Mouse (Mus musculus): ENCODE data around the gene Atg5. TPM values are rescaled to one million over a fixed set of nuclear protein-coding genes. Genes with fewer than 3 reads are reported as not detected.
A peak's percentile ranks its signal among the peaks of the same experiment; 100 is the strongest.

Gene Atg5
- polyA plus RNA-seq, 1 experiment = 28.7 TPM

DNA sequence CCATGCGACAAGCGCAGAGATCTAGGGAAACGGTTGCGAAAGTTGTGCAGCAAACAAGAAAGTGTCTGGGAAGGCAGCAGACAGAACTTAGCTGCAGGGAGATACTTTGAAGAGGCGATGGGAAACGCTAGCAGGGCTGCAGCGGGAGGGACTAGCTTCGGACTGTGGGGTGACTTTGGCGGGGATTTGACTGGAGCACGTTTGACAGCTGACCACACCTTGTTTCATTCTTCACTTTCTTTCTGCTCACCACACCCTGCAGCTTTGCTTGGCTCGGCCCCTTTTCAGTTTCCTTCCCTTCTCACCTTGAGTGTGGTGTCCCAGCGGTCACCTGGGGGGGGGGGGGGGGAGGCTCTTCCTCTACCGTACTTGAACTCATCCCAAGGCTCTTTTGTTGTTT, 100.4 kb downstream of the Atg5 start:
- TF ChIP-seq POLR2A (IDR thresholded peaks at IDR 0.05; ENCODE audit: insufficient read depth, low read length) (no peak), EP300 (IDR thresholded peaks at IDR 0.05; ENCODE audit: insufficient read depth, low read depth, low read length) (peak; percentile 89)

DNA sequence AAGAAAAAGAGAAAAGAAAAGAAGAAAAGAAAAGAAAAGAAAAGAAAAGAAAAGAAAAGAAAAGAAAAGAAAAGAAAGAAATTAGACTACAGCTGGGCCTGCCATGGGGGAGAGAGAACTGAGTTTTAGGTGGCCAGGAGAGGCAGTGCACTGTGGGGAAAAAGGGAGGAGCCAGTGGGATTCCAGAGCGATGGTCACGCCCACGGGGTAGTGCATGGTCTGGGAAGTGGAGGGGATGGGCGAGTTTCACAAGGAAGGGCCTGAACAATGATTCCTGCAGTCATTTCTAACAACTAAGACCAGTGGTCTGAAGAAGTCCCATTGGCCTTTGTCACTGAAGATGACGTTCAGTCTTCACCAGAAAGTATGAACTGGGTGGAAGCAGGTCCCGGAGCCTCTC, 102.5 kb downstream of the Atg5 start:
- H3K36me3 ChIP-seq (ENCODE audit: control insufficient read depth, insufficient read depth, low read length, poor library complexity, severe bottlenecking) = no peaks in the 10 kb centered on the region
- H3K4me1 ChIP-seq (ENCODE audit: control insufficient read depth, insufficient read depth, low read length) = peaks cover 10% of the 10 kb centered on the region
- H3K9me3 ChIP-seq (replicated peaks; ENCODE audit: control insufficient read depth, insufficient read depth, low read length, poor library complexity, severe bottlenecking) = no peaks in the 10 kb centered on the region
- no peak for TF ChIP-seq POLR2A (IDR thresholded peaks at IDR 0.05; ENCODE audit: insufficient read depth, low read length)
- TF ChIP-seq EP300 (IDR thresholded peaks at IDR 0.05; ENCODE audit: insufficient read depth, low read depth, low read length) = no peak
- no peak for TF ChIP-seq CTCF (IDR thresholded peaks at IDR 0.05; ENCODE audit: low read depth, low read length)
- H3K9ac ChIP-seq (ENCODE audit: low read depth, poor library complexity, severe bottlenecking) = peak overlapping the region; percentile 6; the same call in 1 of the 2 replicates
- H3K27me3 ChIP-seq (ENCODE audit: control insufficient read depth, insufficient read depth, low read length, poor library complexity, severe bottlenecking) = no peaks in the 10 kb centered on the region
- peak overlapping the region; percentile 19 for H3K27ac ChIP-seq (ENCODE audit: insufficient read depth, low read length)
- H3K4me3 ChIP-seq (ENCODE audit: low read depth, low read length) = peak overlapping the region; percentile 18

More for the DNA sequence above, 100.4 kb downstream of the Atg5 start:
- Histone ChIP-seq H3K4me3 (ENCODE audit: low read depth, low read length) (0 out of 2 replicates have a peak overlapping the region, but pooled peaks have one; percentile 13), H3K9me3 (replicated peaks; ENCODE audit: control insufficient read depth, insufficient read depth, low read length, poor library complexity, severe bottlenecking) (no peaks in the 10 kb centered on the region), H3K27ac (ENCODE audit: insufficient read depth, low read length) (peak overlapping the region; percentile 39), H3K4me1 (ENCODE audit: control insufficient read depth, insufficient read depth, low read length) (peaks cover 10% of the 10 kb centered on the region), H3K9ac (ENCODE audit: low read depth, poor library complexity, severe bottlenecking) (no peak overlapping the region), H3K27me3 (ENCODE audit: control insufficient read depth, insufficient read depth, low read length, poor library complexity, severe bottlenecking) (no peaks in the 10 kb centered on the region), H3K36me3 (ENCODE audit: control insufficient read depth, insufficient read depth, low read length, poor library complexity, severe bottlenecking) (no peaks in the 10 kb centered on the region)

DNA sequence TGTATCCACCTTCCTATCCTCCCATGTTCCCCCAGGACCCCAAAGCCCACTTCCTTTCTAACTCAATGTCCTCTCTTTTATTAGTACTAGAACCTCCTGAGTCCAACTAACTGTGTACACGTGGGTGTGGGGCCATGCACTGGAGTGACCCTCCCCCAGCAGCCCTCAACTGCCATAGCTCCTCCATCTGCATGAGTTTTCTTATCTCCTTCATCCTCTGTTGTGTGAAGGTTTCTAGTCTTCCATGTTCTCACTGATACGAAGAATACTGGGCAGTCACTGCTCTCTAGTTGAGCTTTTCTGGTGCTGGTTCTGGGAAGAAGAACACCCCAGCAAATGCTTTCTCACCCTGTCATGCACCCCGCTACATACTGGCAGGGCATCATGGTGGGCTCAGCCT, 104.1 kb downstream of the Atg5 start:
- H3K27ac ChIP-seq (ENCODE audit: insufficient read depth, low read length) = no peak overlapping the region
- peaks cover 10% of the 10 kb centered on the region for H3K4me1 ChIP-seq (ENCODE audit: control insufficient read depth, insufficient read depth, low read length)
- H3K27me3 ChIP-seq (ENCODE audit: control insufficient read depth, insufficient read depth, low read length, poor library complexity, severe bottlenecking) = no peaks in the 10 kb centered on the region
- no peak overlapping the region for H3K4me3 ChIP-seq (ENCODE audit: low read depth, low read length)
- no peaks in the 10 kb centered on the region for H3K9me3 ChIP-seq (replicated peaks; ENCODE audit: control insufficient read depth, insufficient read depth, low read length, poor library complexity, severe bottlenecking)
- no peaks in the 10 kb centered on the region for H3K36me3 ChIP-seq (ENCODE audit: control insufficient read depth, insufficient read depth, low read length, poor library complexity, severe bottlenecking)
- TF ChIP-seq EP300 (IDR thresholded peaks at IDR 0.05; ENCODE audit: insufficient read depth, low read depth, low read length) (no peak), POLR2A (IDR thresholded peaks at IDR 0.05; ENCODE audit: insufficient read depth, low read length) (no peak), CTCF (IDR thresholded peaks at IDR 0.05; ENCODE audit: low read depth, low read length) (no peak)
- no peak overlapping the region for H3K9ac ChIP-seq (ENCODE audit: low read depth, poor library complexity, severe bottlenecking)

DNA sequence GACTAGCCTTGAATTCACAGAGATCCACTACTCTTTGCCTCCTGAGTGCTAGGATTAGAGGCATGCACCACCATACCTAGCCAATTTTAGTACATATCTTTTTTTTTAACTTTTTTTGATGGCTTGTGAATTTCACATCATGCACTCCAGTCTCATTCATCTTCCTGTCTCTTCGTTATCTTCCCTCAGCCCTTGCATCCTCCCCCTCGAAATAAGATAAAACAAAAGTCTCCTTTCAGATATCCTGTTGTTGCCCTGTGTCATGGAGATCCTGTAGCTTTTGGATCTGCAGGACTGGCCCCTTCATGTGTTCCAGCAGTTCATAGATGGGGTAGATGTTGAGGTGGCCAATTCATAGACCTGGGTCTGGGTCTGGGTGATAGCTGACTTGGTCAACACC, 106.5 kb downstream of the Atg5 start:
- Histone ChIP-seq H3K27ac (ENCODE audit: insufficient read depth, low read length) (no peak overlapping the region), H3K9me3 (replicated peaks; ENCODE audit: control insufficient read depth, insufficient read depth, low read length, poor library complexity, severe bottlenecking) (no peaks in the 10 kb centered on the region), H3K4me1 (ENCODE audit: control insufficient read depth, insufficient read depth, low read length) (peaks cover 3% of the 10 kb centered on the region), H3K4me3 (ENCODE audit: low read depth, low read length) (no peak overlapping the region), H3K27me3 (ENCODE audit: control insufficient read depth, insufficient read depth, low read length, poor library complexity, severe bottlenecking) (no peaks in the 10 kb centered on the region), H3K36me3 (ENCODE audit: control insufficient read depth, insufficient read depth, low read length, poor library complexity, severe bottlenecking) (no peaks in the 10 kb centered on the region), H3K9ac (ENCODE audit: low read depth, poor library complexity, severe bottlenecking) (no peak overlapping the region)
- TF ChIP-seq POLR2A (IDR thresholded peaks at IDR 0.05; ENCODE audit: insufficient read depth, low read length) (no peak), CTCF (IDR thresholded peaks at IDR 0.05; ENCODE audit: low read depth, low read length) (no peak), EP300 (IDR thresholded peaks at IDR 0.05; ENCODE audit: insufficient read depth, low read depth, low read length) (no peak)

DNA sequence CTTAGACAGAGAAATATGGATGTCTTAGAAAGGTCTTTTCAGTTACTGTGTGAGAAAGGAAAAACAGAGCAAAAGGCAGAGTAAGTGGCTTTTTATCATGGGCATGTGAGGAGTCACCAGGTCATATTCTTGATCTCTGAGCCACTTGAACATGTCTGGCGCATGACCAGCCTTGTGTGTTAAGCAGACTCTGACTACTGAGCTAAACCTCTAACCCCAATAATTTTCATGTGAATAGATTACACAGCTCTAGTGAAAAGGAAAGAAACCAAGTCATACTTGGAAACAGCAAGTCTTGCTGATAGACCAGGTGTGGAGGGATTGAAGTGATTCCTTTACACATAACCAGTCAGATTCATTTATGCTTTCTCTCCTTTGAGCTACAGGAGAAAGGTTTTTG, 107.3 kb downstream of the Atg5 start:
- no peaks in the 10 kb centered on the region for H3K9me3 ChIP-seq (replicated peaks; ENCODE audit: control insufficient read depth, insufficient read depth, low read length, poor library complexity, severe bottlenecking)
- H3K9ac ChIP-seq (ENCODE audit: low read depth, poor library complexity, severe bottlenecking) = no peak overlapping the region
- H3K4me3 ChIP-seq (ENCODE audit: low read depth, low read length) = no peak overlapping the region
- H3K36me3 ChIP-seq (ENCODE audit: control insufficient read depth, insufficient read depth, low read length, poor library complexity, severe bottlenecking) = no peaks in the 10 kb centered on the region
- no peak overlapping the region for H3K27ac ChIP-seq (ENCODE audit: insufficient read depth, low read length)
- peaks cover 5% of the 10 kb centered on the region for H3K4me1 ChIP-seq (ENCODE audit: control insufficient read depth, insufficient read depth, low read length)
- TF ChIP-seq CTCF (IDR thresholded peaks at IDR 0.05; ENCODE audit: low read depth, low read length) (no peak), POLR2A (IDR thresholded peaks at IDR 0.05; ENCODE audit: insufficient read depth, low read length) (no peak), EP300 (IDR thresholded peaks at IDR 0.05; ENCODE audit: insufficient read depth, low read depth, low read length) (no peak)
- no peaks in the 10 kb centered on the region for H3K27me3 ChIP-seq (ENCODE audit: control insufficient read depth, insufficient read depth, low read length, poor library complexity, severe bottlenecking)

DNA sequence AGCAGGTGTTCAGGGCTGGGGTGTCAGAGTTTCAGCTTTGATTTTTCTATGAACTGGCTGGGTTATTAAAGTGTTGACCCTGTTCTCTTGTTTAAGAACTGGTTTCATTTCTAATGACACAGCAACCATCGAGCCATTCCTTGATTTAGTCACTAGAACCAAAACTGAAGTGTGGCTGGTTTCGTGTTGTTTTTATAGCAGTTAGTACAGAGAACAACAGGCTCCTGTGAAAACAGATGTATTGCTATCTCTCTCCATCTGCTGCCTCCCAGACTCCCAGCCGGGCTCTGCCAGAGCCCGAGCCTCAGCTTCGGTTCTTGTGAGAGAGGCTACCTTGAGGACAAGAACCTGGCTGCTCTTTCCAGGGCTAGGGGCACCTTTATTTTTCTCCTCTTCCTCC, 109.7 kb downstream of the Atg5 start:
- no peak for TF ChIP-seq POLR2A (IDR thresholded peaks at IDR 0.05; ENCODE audit: insufficient read depth, low read length)
- no peak for TF ChIP-seq EP300 (IDR thresholded peaks at IDR 0.05; ENCODE audit: insufficient read depth, low read depth, low read length)
- no peak for TF ChIP-seq CTCF (IDR thresholded peaks at IDR 0.05; ENCODE audit: low read depth, low read length)
- Histone ChIP-seq H3K36me3 (ENCODE audit: control insufficient read depth, insufficient read depth, low read length, poor library complexity, severe bottlenecking) (no peaks in the 10 kb centered on the region), H3K9ac (ENCODE audit: low read depth, poor library complexity, severe bottlenecking) (no peak overlapping the region), H3K27ac (ENCODE audit: insufficient read depth, low read length) (no peak overlapping the region), H3K4me1 (ENCODE audit: control insufficient read depth, insufficient read depth, low read length) (peaks cover 4% of the 10 kb centered on the region), H3K4me3 (ENCODE audit: low read depth, low read length) (no peak overlapping the region), H3K9me3 (replicated peaks; ENCODE audit: control insufficient read depth, insufficient read depth, low read length, poor library complexity, severe bottlenecking) (no peaks in the 10 kb centered on the region), H3K27me3 (ENCODE audit: control insufficient read depth, insufficient read depth, low read length, poor library complexity, severe bottlenecking) (no peaks in the 10 kb centered on the region)

Data from ES-Bruce4 (cell line).